Mouse (Mus musculus): ENCODE results near the gene Rxrb.

Rxrb gene

GRCm38 (mm10) chr17:34057224-34057623, 25.6 kb downstream of the Rxrb start:
- DNase-seq (ENCODE audit: low read depth) = peak; percentile 45

- DNase-seq (ENCODE audit: low read depth) = peak; percentile 67
Observed at GRCm38 (mm10) chr17:34068864-34069263, 37.3 kb downstream of the Rxrb start.

GRCm38 (mm10) chr17:34072091-34072490, 40.5 kb downstream of the Rxrb start:
- peak; percentile 86 for DNase-seq (ENCODE audit: low read depth)

GRCm38 (mm10) chr17:34075271-34075670, 43.7 kb downstream of the Rxrb start:
- DNase-seq (ENCODE audit: low read depth) = peak; percentile 83

- DNase-seq (ENCODE audit: low read depth) = peak; percentile 88
Observed at GRCm38 (mm10) chr17:34077549-34077948, 45.9 kb downstream of the Rxrb start.

- peak; percentile 42 for DNase-seq (ENCODE audit: low read depth)
Observed at GRCm38 (mm10) chr17:34078148-34078547, 46.5 kb downstream of the Rxrb start.

- no peak for DNase-seq (ENCODE audit: low read depth)
Observed at GRCm38 (mm10) chr17:34079002-34079401, 47.4 kb downstream of the Rxrb start.

- peak; percentile 86 for DNase-seq (ENCODE audit: low read depth)
Observed at GRCm38 (mm10) chr17:34079621-34080020, 48.0 kb downstream of the Rxrb start.

- no peak for DNase-seq (ENCODE audit: low read depth)
Observed at GRCm38 (mm10) chr17:34083104-34083503, 51.5 kb downstream of the Rxrb start.

- peak; percentile 34 for DNase-seq (ENCODE audit: low read depth)
Observed at GRCm38 (mm10) chr17:34087386-34087785, 55.8 kb downstream of the Rxrb start.
